Mouse (Mus musculus): ENCODE measurements around the gene Runx1.

Runx1 gene

GRCm38 (mm10) chr16:92653816-92654215 is 172.1 kb downstream of the Runx1 start:
- DNase-seq (ENCODE audit: low spot score) = no peak

- no peak for DNase-seq (ENCODE audit: low spot score)
Observed at GRCm38 (mm10) chr16:92651256-92651655, 174.7 kb downstream of the Runx1 start.

- no peak for DNase-seq (ENCODE audit: low spot score)
Observed at GRCm38 (mm10) chr16:92646153-92646552, 179.8 kb downstream of the Runx1 start.

- no peak for DNase-seq (ENCODE audit: low spot score)
Observed at GRCm38 (mm10) chr16:92645423-92646115, 180.4 kb downstream of the Runx1 start.

GRCm38 (mm10) chr16:92644718-92645422 is 181.1 kb downstream of the Runx1 start:
- no peak for DNase-seq (ENCODE audit: low spot score)

- DNase-seq (ENCODE audit: low spot score) = no peak
Observed at GRCm38 (mm10) chr16:92644315-92644714, 181.6 kb downstream of the Runx1 start.

- DNase-seq (ENCODE audit: low spot score) = no peak
Observed at GRCm38 (mm10) chr16:92642283-92642682, 183.7 kb downstream of the Runx1 start.

- DNase-seq (ENCODE audit: low spot score) = no peak
Observed at GRCm38 (mm10) chr16:92641053-92641452, 184.9 kb downstream of the Runx1 start.

- no peak for DNase-seq (ENCODE audit: low spot score)
Observed at GRCm38 (mm10) chr16:92639093-92639492, 186.9 kb downstream of the Runx1 start.

- no peak for DNase-seq (ENCODE audit: low spot score)
Observed at GRCm38 (mm10) chr16:92637033-92637432, 188.9 kb downstream of the Runx1 start.

GRCm38 (mm10) chr16:92632115-92632763 is 193.7 kb downstream of the Runx1 start:
- no peak for DNase-seq (ENCODE audit: low spot score)

- no peak for DNase-seq (ENCODE audit: low spot score)
Observed at GRCm38 (mm10) chr16:92631637-92632036, 194.3 kb downstream of the Runx1 start.

GRCm38 (mm10) chr16:92630950-92631349 is 195.0 kb downstream of the Runx1 start:
- no peak for DNase-seq (ENCODE audit: low spot score)

GRCm38 (mm10) chr16:92629829-92630228 is 196.1 kb downstream of the Runx1 start:
- no peak for DNase-seq (ENCODE audit: low spot score)

- DNase-seq (ENCODE audit: low spot score) = no peak
Observed at GRCm38 (mm10) chr16:92627262-92627661, 198.7 kb downstream of the Runx1 start.

- no peak for DNase-seq (ENCODE audit: low spot score)
Observed at GRCm38 (mm10) chr16:92623953-92624352, 202.0 kb downstream of the Runx1 start.

- DNase-seq (ENCODE audit: low spot score) = no peak
Observed at GRCm38 (mm10) chr16:92621859-92622258, 204.1 kb downstream of the Runx1 start.

- DNase-seq (ENCODE audit: low spot score) = no peak
Observed at GRCm38 (mm10) chr16:92620841-92621518, 205.0 kb downstream of the Runx1 start.

GRCm38 (mm10) chr16:92616839-92617238 is 209.1 kb downstream of the Runx1 start:
- DNase-seq (ENCODE audit: low spot score) = no peak

GRCm38 (mm10) chr16:92615234-92615799 is 210.6 kb downstream of the Runx1 start:
- no peak for DNase-seq (ENCODE audit: low spot score)

- DNase-seq (ENCODE audit: low spot score) = no peak
Observed at GRCm38 (mm10) chr16:92612546-92612945, 213.4 kb downstream of the Runx1 start.

- no peak for DNase-seq (ENCODE audit: low spot score)
Observed at GRCm38 (mm10) chr16:92611641-92612149, 214.3 kb downstream of the Runx1 start.

Measured in ovary, adult 18-20 months (tissue).